In the genomic region with DNA sequence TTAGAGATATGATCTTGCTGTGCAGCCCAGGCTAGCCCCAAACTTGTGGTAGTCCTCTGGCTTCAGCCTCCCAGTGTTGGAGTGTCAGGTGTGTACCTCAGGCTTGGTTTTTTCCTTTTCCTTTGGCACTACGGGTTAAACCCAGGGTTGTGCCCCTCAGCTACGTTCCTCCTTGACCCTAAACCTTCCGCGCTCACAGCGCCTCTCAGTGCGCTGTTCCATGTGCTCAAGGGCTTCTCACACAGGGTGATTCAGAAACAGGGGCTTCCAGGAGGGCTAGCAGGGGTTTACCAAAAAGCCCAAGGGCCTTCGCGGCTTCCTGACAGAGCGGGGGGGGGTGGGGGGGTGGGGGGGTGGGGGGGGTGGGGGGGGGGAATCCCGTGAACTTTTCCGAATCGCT, we compare ENCODE assay signal across 28 mouse cellular contexts. TPM values are rescaled to one million over a fixed set of nuclear protein-coding genes. Genes with fewer than 3 reads are reported as not detected.
DNase-seq lines count a peak whose midpoint lies in the region; ATAC-seq and TF ChIP-seq lines count a peak whose summit lies in the region.
"Had no signal": no experiment of that assay in that cellular context is flagged by ENCODE, and none has a peak within 500 bp of the region (broad histone marks: within the 10 kb centered on the region; RNA-seq: fewer than 3 reads in every experiment).

No protein-coding gene starts in this region.

- no peak for DNase-seq in liver, embryonic 11.5 days (ENCODE audit: low spot score)
- DNase-seq in A20 (ENCODE audit: low read depth, low spot score) (peak; percentile 63), MEL (ENCODE audit: low read depth, low spot score) (peak; percentile 59)
- peak; percentile 21 for DNase-seq in naive thymus-derived CD4-positive, alpha-beta T cell, adult 2 months (ENCODE audit: low read depth)
- no peak for DNase-seq in T-cell, adult 2 months (ENCODE audit: low spot score)
- DNase-seq in retina, embryonic 14.5 days (ENCODE audit: low spot score): no peak
- DNase-seq: adrenal gland, adult 8-10 months; cerebellum, adult 11-12 months; cerebellum, postnatal 10 days; gastrocnemius, postnatal 14 days; heart, postnatal 14 days; kidney, postnatal 36 days; lung, postnatal 36 days; right cerebral cortex, postnatal 14 days had no signal

- H3K9me3 ChIP-seq in liver, embryonic 16.5 days (replicated peaks; ENCODE audit: control insufficient read depth, low read length): no peaks in the 10 kb centered on the region
- H3K9me3 ChIP-seq in liver, embryonic 11.5 days (ENCODE audit: control insufficient read depth, low read length): no peaks in the 10 kb centered on the region
- H3K9me3 ChIP-seq in MEL (replicated peaks; ENCODE audit: insufficient read depth, low read length): no peaks in the 10 kb centered on the region
- H3K9me3 ChIP-seq in forebrain, embryonic 16.5 days (ENCODE audit: control insufficient read depth, low read length): no peaks in the 10 kb centered on the region
- H3K9me3 ChIP-seq: forebrain, embryonic 12.5 days; intestine, embryonic 15.5 days; limb, embryonic 13.5 days; liver, embryonic 15.5 days; megakaryocyte, embryonic 14.5 days; midbrain, embryonic 12.5 days; neural tube, embryonic 13.5 days had no signal

- H3K4me1 ChIP-seq in liver, embryonic 16.5 days (ENCODE audit: control insufficient read depth, low read depth, low read length): peaks cover 14% of the 10 kb centered on the region
- H3K4me1 ChIP-seq in liver, embryonic 11.5 days (replicated peaks; ENCODE audit: control insufficient read depth, insufficient read depth, low read length): peaks cover 14% of the 10 kb centered on the region
- peaks cover 6 to 32% of the 10 kb centered on the region in 2 experiments for H3K4me1 ChIP-seq in MEL (ENCODE audit: control insufficient read depth in 1 of 2, insufficient read depth in 2 of 2, low read length in 2 of 2)
- H3K4me1 ChIP-seq in forebrain, embryonic 16.5 days (replicated peaks; ENCODE audit: control insufficient read depth, insufficient read depth, low read length): no peaks in the 10 kb centered on the region
- H3K4me1 ChIP-seq: forebrain, embryonic 12.5 days; intestine, embryonic 15.5 days; limb, embryonic 13.5 days; midbrain, embryonic 12.5 days; neural tube, embryonic 13.5 days had no signal

- WGBS in liver, embryonic 16.5 days (ENCODE audit: insufficient replicate concordance): 62% methylated on average over 11 of the region's 12 CpGs
- WGBS in liver, embryonic 11.5 days: 89% methylated on average over 12 of the region's 12 CpGs
- WGBS in forebrain, embryonic 16.5 days: 94% methylated on average over 8 of the region's 12 CpGs

- H3K79me2 ChIP-seq in MEL (ENCODE audit: control insufficient read depth, insufficient read depth, low read length, poor library complexity): no peaks in the 10 kb centered on the region; the same call in 1 of the 2 replicates

- no peaks in the 10 kb centered on the region for H3K27me3 ChIP-seq in liver, embryonic 16.5 days (ENCODE audit: control insufficient read depth, insufficient read depth, low read depth, low read length)
- H3K27me3 ChIP-seq in liver, embryonic 11.5 days (replicated peaks; ENCODE audit: control insufficient read depth, insufficient read depth, low read length): no peaks in the 10 kb centered on the region
- H3K27me3 ChIP-seq in MEL (ENCODE audit: control insufficient read depth in 1 of 2, insufficient read depth in 2 of 2, low read length in 2 of 2): no peaks in the 10 kb centered on the region
- H3K27me3 ChIP-seq in forebrain, embryonic 16.5 days (replicated peaks; ENCODE audit: control insufficient read depth, insufficient read depth, low read length): no peaks in the 10 kb centered on the region
- H3K27me3 ChIP-seq: forebrain, embryonic 12.5 days; intestine, embryonic 15.5 days; limb, embryonic 13.5 days; liver, embryonic 15.5 days; megakaryocyte, embryonic 14.5 days; midbrain, embryonic 12.5 days; neural tube, embryonic 13.5 days had no signal

- no peak for ATAC-seq in liver, embryonic 16.5 days (ENCODE audit: low read depth)
- no peak for ATAC-seq in liver, embryonic 11.5 days (replicated peaks; ENCODE audit: low FRiP score)
- ATAC-seq in forebrain, embryonic 16.5 days: no peak
- ATAC-seq: hindbrain, embryonic 16.5 days; intestine, embryonic 15.5 days had no signal

- TF ChIP-seq RAD21 in MEL (IDR thresholded peaks at IDR 0.05; ENCODE audit: low read depth, low read length): no peak

- H3K4me2 ChIP-seq in liver, embryonic 16.5 days (ENCODE audit: low read depth, low read length): no peak overlapping the region
- no peak overlapping the region for H3K4me2 ChIP-seq in liver, embryonic 11.5 days
- no peak overlapping the region for H3K4me2 ChIP-seq in forebrain, embryonic 16.5 days (ENCODE audit: low read length)
- H3K4me2 ChIP-seq: forebrain, embryonic 12.5 days; intestine, embryonic 15.5 days; limb, embryonic 13.5 days; midbrain, embryonic 12.5 days; neural tube, embryonic 13.5 days had no signal

- no peak for TF ChIP-seq CTCF in MEL (IDR thresholded peaks at IDR 0.05 in 2 of 3, conservative IDR thresholded peaks at IDR 0.05 in 1 of 3; ENCODE audit: control insufficient read depth in 1 of 3, insufficient read depth in 1 of 3, low read depth in 2 of 3, low read length in 3 of 3, poor library complexity in 1 of 3, severe bottlenecking in 1 of 3)

- H3K9ac ChIP-seq in liver, embryonic 16.5 days (ENCODE audit: low read depth, low read length): no peak overlapping the region
- H3K9ac ChIP-seq in liver, embryonic 11.5 days (ENCODE audit: low read depth, low read length): no peak overlapping the region
- peak overlapping the region; percentile 62 for H3K9ac ChIP-seq in MEL (ENCODE audit: control insufficient read depth, low read depth, low read length, poor library complexity, severe bottlenecking)
- H3K9ac ChIP-seq in forebrain, embryonic 16.5 days (replicated peaks; ENCODE audit: low read depth, low read length): no peak overlapping the region
- H3K9ac ChIP-seq: forebrain, embryonic 12.5 days; intestine, embryonic 15.5 days; limb, embryonic 13.5 days; liver, embryonic 15.5 days; midbrain, embryonic 12.5 days; neural tube, embryonic 13.5 days had no signal

- no peak for TF ChIP-seq EP300 in MEL (IDR thresholded peaks at IDR 0.05; ENCODE audit: low read depth in 1 of 2, low read length in 2 of 2)

- H3K4me3 ChIP-seq in liver, embryonic 16.5 days (ENCODE audit: low read depth, low read length): no peak overlapping the region
- H3K4me3 ChIP-seq in liver, embryonic 11.5 days (ENCODE audit: low read depth, low read length): no peak overlapping the region
- H3K4me3 ChIP-seq in MEL (ENCODE audit: control insufficient read depth in 1 of 2, insufficient read depth in 1 of 2, low read depth in 2 of 2, low read length in 2 of 2): peak overlapping the region; percentile 12 to 17; a peak in 3 of 4 replicates
- no peak overlapping the region for H3K4me3 ChIP-seq in forebrain, embryonic 16.5 days (replicated peaks; ENCODE audit: low read length)
- H3K4me3 ChIP-seq: erythroblast, embryonic 14.5 days; forebrain, embryonic 12.5 days; intestine, embryonic 15.5 days; layer of hippocampus, adult 2 months; limb, embryonic 13.5 days; midbrain, embryonic 12.5 days; myocyte; neural tube, embryonic 13.5 days had no signal

- no peaks in the 10 kb centered on the region for H3K36me3 ChIP-seq in liver, embryonic 16.5 days (ENCODE audit: control insufficient read depth, insufficient read depth)
- H3K36me3 ChIP-seq in liver, embryonic 11.5 days (ENCODE audit: control insufficient read depth, insufficient read depth, low read length): no peaks in the 10 kb centered on the region
- H3K36me3 ChIP-seq in MEL (ENCODE audit: control insufficient read depth in 1 of 2, insufficient read depth in 2 of 2, low read length in 2 of 2): peaks cover 0 to 16% of the 10 kb centered on the region in 2 experiments; a peak in 2 of 4 replicates
- H3K36me3 ChIP-seq in forebrain, embryonic 16.5 days (ENCODE audit: control insufficient read depth, insufficient read depth): no peaks in the 10 kb centered on the region
- H3K36me3 ChIP-seq: forebrain, embryonic 12.5 days; intestine, embryonic 15.5 days; limb, embryonic 13.5 days; liver, embryonic 15.5 days; midbrain, embryonic 12.5 days; neural tube, embryonic 13.5 days had no signal

- TF ChIP-seq POLR2A in MEL (IDR thresholded peaks at IDR 0.05; ENCODE audit: control insufficient read depth in 1 of 2, insufficient read depth in 1 of 2, low read depth in 1 of 2, low read length in 2 of 2, poor library complexity in 1 of 2): no peak

- H3K27ac ChIP-seq in liver, embryonic 16.5 days (ENCODE audit: low read length): 0 out of 2 replicates have a peak overlapping the region, but pooled peaks have one; percentile 19
- H3K27ac ChIP-seq in liver, embryonic 11.5 days (ENCODE audit: low read depth, low read length): no peak overlapping the region
- H3K27ac ChIP-seq in MEL (ENCODE audit: control insufficient read depth, low read depth, low read length): peak overlapping the region; percentile 98
- no peak overlapping the region for H3K27ac ChIP-seq in forebrain, embryonic 16.5 days (ENCODE audit: low read length)
- H3K27ac ChIP-seq: forebrain, embryonic 12.5 days; intestine, embryonic 15.5 days; layer of hippocampus, adult 2 months; limb, embryonic 13.5 days; midbrain, embryonic 12.5 days; neural tube, embryonic 13.5 days had no signal

RNA-seq across cellular contexts. Expression of gene Srgn, which starts 15.3 kb away (rescaled TPM):
- 62.1 and 65.8 TPM in 2 replicates for polyA plus RNA-seq in liver, embryonic 16.5 days (2015; fragmentation: Nextera tagmentation; extraction: Ambion mirVana)
- 59.2 and 66.1 TPM in 2 replicates for polyA plus RNA-seq in liver, embryonic 11.5 days (2014; fragmentation: Nextera tagmentation; extraction: Ambion mirVana)
- total RNA-seq in MEL (2012; rRNA removed): 217 and 236 TPM in 2 replicates
- polyA plus RNA-seq in MEL (2012; ENCODE audit: insufficient read depth in 1 of 2, insufficient read length in 2 of 2, low read depth in 1 of 2, low replicate concordance in 2 of 2, missing spikeins in 1 of 2): 100 to 1,000 TPM in 1 of 2 experiments, not detected in 1; 164 TPM
- polyA plus RNA-seq in forebrain, embryonic 16.5 days (2015; fragmentation: Nextera tagmentation; extraction: Ambion mirVana): 8.6 and 9.3 TPM in 2 replicates
- polyA plus RNA-seq: C2C12 had no signal

RNA-seq across cellular contexts. Expression of gene Kif1bp, which starts 35.8 kb away (rescaled TPM):
- 8.6 and 9.9 TPM in 2 replicates for polyA plus RNA-seq in liver, embryonic 16.5 days (2015; fragmentation: Nextera tagmentation; extraction: Ambion mirVana)
- 28.1 and 28.3 TPM in 2 replicates for polyA plus RNA-seq in liver, embryonic 11.5 days (2014; fragmentation: Nextera tagmentation; extraction: Ambion mirVana)
- 17.3 and 17.6 TPM in 2 replicates for total RNA-seq in MEL (2012; rRNA removed)
- 100 to 1,000 TPM in 1 of 2 experiments, 10 to 100 TPM in 1; 24.7 to 177 TPM for polyA plus RNA-seq in MEL (2012; ENCODE audit: insufficient read depth in 1 of 2, insufficient read length in 2 of 2, low read depth in 1 of 2, low replicate concordance in 2 of 2, missing spikeins in 1 of 2)
- 71.4 and 71.8 TPM in 2 replicates for polyA plus RNA-seq in forebrain, embryonic 16.5 days (2015; fragmentation: Nextera tagmentation; extraction: Ambion mirVana)

RNA-seq across cellular contexts. Expression of gene Vps26a, which starts 55.9 kb away (rescaled TPM):
- 38.0 and 44.0 TPM in 2 replicates for polyA plus RNA-seq in liver, embryonic 16.5 days (2015; fragmentation: Nextera tagmentation; extraction: Ambion mirVana)
- 77.4 and 87.8 TPM in 2 replicates for polyA plus RNA-seq in liver, embryonic 11.5 days (2014; fragmentation: Nextera tagmentation; extraction: Ambion mirVana)
- total RNA-seq in MEL (2012; rRNA removed): 34.2 and 43.6 TPM in 2 replicates
- polyA plus RNA-seq in MEL (2012; ENCODE audit: insufficient read depth in 1 of 2, insufficient read length in 2 of 2, low read depth in 1 of 2, low replicate concordance in 2 of 2, missing spikeins in 1 of 2): 10 to 100 TPM in 1 of 2 experiments, not detected in 1; 64.1 TPM
- 75.5 and 90.3 TPM in 2 replicates for polyA plus RNA-seq in forebrain, embryonic 16.5 days (2015; fragmentation: Nextera tagmentation; extraction: Ambion mirVana)

RNA-seq across cellular contexts. Expression of gene Ddx21, which starts 59.6 kb away (rescaled TPM):
- 9.6 and 10.3 TPM in 2 replicates for polyA plus RNA-seq in liver, embryonic 16.5 days (2015; fragmentation: Nextera tagmentation; extraction: Ambion mirVana)
- polyA plus RNA-seq in liver, embryonic 11.5 days (2014; fragmentation: Nextera tagmentation; extraction: Ambion mirVana): 72.8 and 74.4 TPM in 2 replicates
- 299 and 313 TPM in 2 replicates for total RNA-seq in MEL (2012; rRNA removed)
- 1,000 to 10,000 TPM in 1 of 2 experiments, 100 to 1,000 TPM in 1; 386 to 2,442 TPM for polyA plus RNA-seq in MEL (2012; ENCODE audit: insufficient read depth in 1 of 2, insufficient read length in 2 of 2, low read depth in 1 of 2, low replicate concordance in 2 of 2, missing spikeins in 1 of 2)
- polyA plus RNA-seq in forebrain, embryonic 16.5 days (2015; fragmentation: Nextera tagmentation; extraction: Ambion mirVana): 18.7 and 22.9 TPM in 2 replicates

Comparison
In these comparisons a context has a peak if more than half of its experiments do, and no peak if none do; other contexts are left out.
1. H3K27ac ChIP-seq: peak in liver, embryonic 16.5 days (single experiment) and MEL (single experiment); none in liver, embryonic 11.5 days (single experiment) and forebrain, embryonic 16.5 days (single experiment).
2. H3K4me3 ChIP-seq: peak in MEL (2 of 2); none in liver, embryonic 16.5 days (single experiment), liver, embryonic 11.5 days (single experiment) and forebrain, embryonic 16.5 days (single experiment).
3. DNase-seq: peak in A20 (single experiment), MEL (single experiment) and naive thymus-derived CD4-positive, alpha-beta T cell, adult 2 months (single experiment); none in liver, embryonic 11.5 days (single experiment), T-cell, adult 2 months (single experiment) and retina, embryonic 14.5 days (single experiment).